Mouse (Mus musculus) liver, embryonic 12.5 days (tissue): ENCODE data around the gene Hacl1. TPM values are rescaled to one million over a fixed set of nuclear protein-coding genes. Genes with fewer than 3 reads are reported as not detected.

Source experiments
- ATAC-seq: fragments of 200-750 bp; cut with Nextera tagmentation; 2 replicates; pipeline ENCODE4 v1.8.0; 2017; ENCODE audit warnings: moderate number of reproducible peaks, mild to moderate bottlenecking, moderate library complexity
- H3K27ac ChIP-seq: fragments of 300-500 bp; sonication (generic); 2 replicates; pipeline ENCODE4 v1.5.1; 2016; ENCODE audit warnings: mild to moderate bottlenecking
- H3K27me3 ChIP-seq: fragments of 300-500 bp; sonication (generic); replicated peaks from 2 replicates; pipeline ENCODE4 v1.6.1; 2016; ENCODE audit warnings: mild to moderate bottlenecking, moderate library complexity
- H3K36me3 ChIP-seq: fragments of 300-500 bp; sonication (generic); 2 replicates; pipeline ENCODE4 v1.6.1; 2016; ENCODE audit warnings: mild to moderate bottlenecking, moderate library complexity
- H3K4me1 ChIP-seq: fragments of 300-500 bp; sonication (generic); 2 replicates; pipeline ENCODE4 v1.6.1; 2016
- H3K4me2 ChIP-seq: fragments of 300-500 bp; sonication (generic); 2 replicates; pipeline ENCODE4 v1.6.1; 2016; ENCODE audit warnings: mild to moderate bottlenecking, moderate library complexity
- H3K4me3 ChIP-seq: fragments of 300-500 bp; sonication (generic); 2 replicates; pipeline ENCODE4 v1.5.1; 2016; ENCODE audit warnings: mild to moderate bottlenecking, moderate library complexity
- H3K9ac ChIP-seq: fragments of 300-500 bp; sonication (generic); 2 replicates; pipeline ENCODE4 v1.6.1; 2016; ENCODE audit warnings: mild to moderate bottlenecking, moderate library complexity
- H3K9me3 ChIP-seq: fragments of 300-500 bp; sonication (generic); replicated peaks from 2 replicates; pipeline ENCODE4 v1.6.1; 2016; ENCODE audit warnings: mild to moderate bottlenecking, moderate library complexity
- WGBS: fragments of 180-500 bp; shearing (Covaris S2); methylation state at CpG from one replicate; pipeline ENCODE4 v1.1.7; 2016; ENCODE audit not compliant: insufficient replicate concordance; 5-methylcytosine and 5-hydroxymethylcytosine counted together
- polyA plus RNA-seq: library from polyadenylated mRNA; unstranded; fragments of >200 nt; fragmentation: Nextera tagmentation; extraction: Ambion mirVana; gene quantifications from 2 replicates; pipeline ENCODE4 v1.2.1, GENCODE M21; 2016

The Hacl1 gene
- polyA plus RNA-seq, 1 experiment from 2014 or later = 7.4 TPM

DNA sequence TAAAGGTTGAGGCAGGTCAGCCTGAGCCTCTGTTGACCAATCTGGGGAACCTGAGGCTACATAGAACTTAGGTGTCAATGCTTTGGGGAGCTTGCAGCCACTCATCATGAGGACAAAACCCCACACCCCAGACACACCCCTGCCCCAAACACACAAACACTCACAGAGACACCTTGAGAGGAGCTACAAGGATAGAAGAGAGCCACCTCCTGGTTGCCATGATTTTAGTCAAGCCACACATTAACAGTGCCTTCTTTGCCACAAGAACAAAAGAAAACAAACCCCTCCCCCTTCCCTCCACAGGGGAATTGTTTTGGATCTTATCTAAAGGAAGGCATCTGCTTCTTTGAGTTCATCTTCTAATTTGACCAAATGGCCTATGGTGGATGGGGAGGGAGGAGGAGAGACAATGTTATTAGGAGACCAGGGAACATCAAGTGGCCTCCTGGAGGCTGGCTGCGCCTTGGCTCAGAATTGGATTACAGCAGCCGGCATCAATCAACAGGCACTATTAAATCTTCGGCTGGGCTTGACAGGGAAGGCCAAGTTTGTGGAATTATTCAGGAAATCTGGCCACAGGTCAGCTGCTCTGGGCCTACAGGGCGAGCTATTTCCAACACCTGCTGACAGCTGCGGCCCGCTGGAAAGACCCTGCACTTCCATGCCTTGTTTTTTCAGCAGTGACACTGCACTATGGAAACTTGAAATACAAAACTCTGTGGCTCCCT lies 76.5 kb downstream of the Hacl1 start:
- H3K27ac ChIP-seq = no peak overlapping the region
- ATAC-seq = no peak
- WGBS = 57% methylated on average over 6 of the region's 6 CpGs

GRCm38 (mm10) chr14:31560886-31561285 lies 80.2 kb downstream of the Hacl1 start:
- no peak for ATAC-seq
- Histone ChIP-seq H3K4me1 (peaks cover 12% of the 10 kb centered on the region), H3K36me3 (no peaks in the 10 kb centered on the region), H3K9me3 (no peaks in the 10 kb centered on the region), H3K27me3 (peaks cover 22% of the 10 kb centered on the region), H3K4me3 (no peak overlapping the region), H3K9ac (0 out of 2 replicates have a peak overlapping the region, but pooled peaks have one; percentile 0), H3K4me2 (no peak overlapping the region), H3K27ac (no peak overlapping the region)
- 26% methylated on average over 5 of the region's 5 CpGs for WGBS

More for the DNA sequence above, 76.5 kb downstream of the Hacl1 start:
- Histone ChIP-seq H3K9ac (no peak overlapping the region), H3K27me3 (peaks cover 15% of the 10 kb centered on the region; the same call in 1 of the 2 replicates), H3K4me1 (peaks cover 18% of the 10 kb centered on the region), H3K4me3 (no peak overlapping the region), H3K9me3 (no peaks in the 10 kb centered on the region), H3K36me3 (no peaks in the 10 kb centered on the region), H3K4me2 (no peak overlapping the region)

- no peak for ATAC-seq
- 34% methylated on average over 5 of the region's 5 CpGs for WGBS
Measured at GRCm38 (mm10) chr14:31559216-31559615, 81.9 kb downstream of the Hacl1 start.

GRCm38 (mm10) chr14:31557784-31558183 lies 83.3 kb downstream of the Hacl1 start:
- no peaks in the 10 kb centered on the region for H3K9me3 ChIP-seq
- no peak for ATAC-seq
- WGBS = 61% methylated on average over 9 of the region's 9 CpGs
- no peak overlapping the region for H3K27ac ChIP-seq
- peaks cover 22% of the 10 kb centered on the region for H3K27me3 ChIP-seq
- H3K4me1 ChIP-seq = peaks cover 9% of the 10 kb centered on the region; the same call in 1 of the 2 replicates
- no peak overlapping the region for H3K9ac ChIP-seq
- no peak overlapping the region for H3K4me2 ChIP-seq
- no peak overlapping the region for H3K4me3 ChIP-seq
- H3K36me3 ChIP-seq = no peaks in the 10 kb centered on the region

More at GRCm38 (mm10) chr14:31559216-31559615, 81.9 kb downstream of the Hacl1 start:
- H3K4me1 ChIP-seq = peaks cover 9% of the 10 kb centered on the region; the same call in 1 of the 2 replicates
- H3K9ac ChIP-seq = no peak overlapping the region
- H3K27me3 ChIP-seq = peaks cover 22% of the 10 kb centered on the region
- H3K36me3 ChIP-seq = no peaks in the 10 kb centered on the region
- no peak overlapping the region for H3K27ac ChIP-seq
- no peak overlapping the region for H3K4me3 ChIP-seq
- H3K4me2 ChIP-seq = no peak overlapping the region
- no peaks in the 10 kb centered on the region for H3K9me3 ChIP-seq

DNA sequence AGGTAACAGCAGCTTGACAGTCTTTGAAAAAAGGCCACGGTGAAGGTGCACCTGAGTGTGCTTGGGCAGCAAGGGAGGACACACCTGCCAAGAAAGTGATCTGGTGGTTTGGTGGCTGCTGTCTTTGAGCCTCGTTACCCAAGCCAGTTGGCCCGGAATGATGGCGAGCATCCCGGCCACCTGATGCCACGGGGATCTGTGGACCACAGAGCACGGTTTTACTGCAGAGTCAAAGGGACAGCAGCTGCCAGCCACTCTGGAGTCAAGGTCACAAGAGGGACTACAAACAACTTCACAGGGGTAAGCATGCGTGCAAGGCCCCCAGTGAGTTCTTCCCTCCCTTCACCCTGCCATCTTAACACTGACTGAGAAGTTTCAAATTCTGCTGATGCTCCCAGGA lies 83.8 kb downstream of the Hacl1 start:
- Histone ChIP-seq H3K4me1 (peaks cover 9% of the 10 kb centered on the region; the same call in 1 of the 2 replicates), H3K27me3 (peaks cover 20% of the 10 kb centered on the region), H3K4me3 (no peak overlapping the region), H3K27ac (no peak overlapping the region), H3K4me2 (no peak overlapping the region), H3K9ac (no peak overlapping the region), H3K36me3 (no peaks in the 10 kb centered on the region), H3K9me3 (no peaks in the 10 kb centered on the region)
- WGBS = 74% methylated on average over 8 of the region's 8 CpGs
- ATAC-seq = no peak

DNA sequence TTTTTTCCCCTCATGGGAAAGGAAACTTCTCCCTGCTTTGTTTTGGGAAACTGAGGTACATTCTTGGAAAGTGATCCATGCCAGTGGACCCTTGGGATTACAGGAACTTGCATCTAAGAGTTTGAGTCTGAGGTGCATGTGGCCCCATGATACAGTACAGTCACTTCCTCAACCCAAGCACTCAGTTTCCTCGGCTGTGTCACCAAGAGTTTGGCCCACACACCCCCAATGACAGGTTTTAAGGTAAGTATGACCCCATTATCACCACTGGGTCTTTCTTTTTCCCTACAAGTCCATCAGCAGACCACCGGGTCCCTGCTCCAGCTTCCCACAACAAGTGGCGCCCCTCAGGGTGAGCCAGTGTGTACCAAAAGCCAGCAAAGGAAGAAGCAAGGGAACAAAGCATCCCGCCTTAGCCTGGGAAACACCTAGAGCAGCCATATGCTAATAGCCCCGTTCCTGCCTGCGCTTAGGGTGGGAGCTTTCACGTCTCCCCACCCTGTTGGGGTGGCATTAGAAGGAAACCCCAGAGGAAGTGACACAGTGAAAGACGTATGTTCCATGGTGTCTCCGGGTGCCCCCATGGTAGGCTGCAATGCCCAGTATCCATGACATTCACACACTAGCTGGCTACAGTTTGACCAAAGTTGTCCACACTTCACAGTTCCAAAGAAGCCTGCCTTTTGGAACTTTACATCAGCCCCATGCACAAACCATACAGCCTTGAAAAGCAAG lies 84.4 kb downstream of the Hacl1 start:
- Histone ChIP-seq H3K4me1 (peaks cover 9% of the 10 kb centered on the region; the same call in 1 of the 2 replicates), H3K27me3 (peaks cover 14% of the 10 kb centered on the region; the same call in 1 of the 2 replicates), H3K4me2 (no peak overlapping the region), H3K9me3 (no peaks in the 10 kb centered on the region), H3K27ac (no peak overlapping the region), H3K4me3 (no peak overlapping the region), H3K36me3 (no peaks in the 10 kb centered on the region), H3K9ac (no peak overlapping the region)
- 56% methylated on average over 9 of the region's 9 CpGs for WGBS
- ATAC-seq = no peak

- H3K9ac ChIP-seq = no peak overlapping the region
- H3K27me3 ChIP-seq = peaks cover 12% of the 10 kb centered on the region; the same call in 1 of the 2 replicates
- no peak overlapping the region for H3K4me2 ChIP-seq
- H3K4me3 ChIP-seq = no peak overlapping the region
- H3K9me3 ChIP-seq = no peaks in the 10 kb centered on the region
- H3K36me3 ChIP-seq = no peaks in the 10 kb centered on the region
- WGBS = 63% methylated on average over 14 of the region's 14 CpGs
- H3K4me1 ChIP-seq = peaks cover 8% of the 10 kb centered on the region; the same call in 1 of the 2 replicates
- ATAC-seq = no peak
- H3K27ac ChIP-seq = no peak overlapping the region
Measured at GRCm38 (mm10) chr14:31555963-31556434, 85.1 kb downstream of the Hacl1 start.

DNA sequence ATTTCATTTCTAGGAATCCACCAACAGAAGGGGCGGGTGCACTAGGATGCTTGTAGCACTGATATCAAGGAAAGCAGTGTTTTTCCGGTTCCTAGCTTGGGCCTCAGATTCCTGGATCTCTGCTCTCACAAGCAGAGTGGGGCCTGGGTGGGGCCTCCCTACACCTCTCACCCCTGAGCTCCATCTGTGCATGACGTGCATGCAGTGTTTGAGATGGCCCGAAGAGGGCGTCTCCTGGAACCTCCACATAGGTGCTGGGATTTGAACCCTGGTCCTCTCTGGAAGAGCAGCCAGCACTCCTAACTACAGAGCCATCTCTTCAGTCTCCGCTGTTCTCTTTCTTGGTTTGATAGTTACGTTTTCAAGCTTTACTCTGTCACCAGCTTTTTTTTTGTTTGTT lies 86.1 kb downstream of the Hacl1 start:
- H3K9me3 ChIP-seq = no peaks in the 10 kb centered on the region
- 0 out of 2 replicates have a peak, but pooled peaks cover 4% of the 10 kb centered on the region for H3K4me1 ChIP-seq
- no peak overlapping the region for H3K4me2 ChIP-seq
- H3K36me3 ChIP-seq = no peaks in the 10 kb centered on the region
- H3K27me3 ChIP-seq = peaks cover 6% of the 10 kb centered on the region; the same call in 1 of the 2 replicates
- H3K27ac ChIP-seq = no peak overlapping the region
- no peak overlapping the region for H3K4me3 ChIP-seq
- 65% methylated on average over 7 of the region's 7 CpGs for WGBS
- ATAC-seq = no peak
- no peak overlapping the region for H3K9ac ChIP-seq

Other genes with a start within 250 kb of the Hacl1 start
- gene Sh3bp5, start 205.2 kb downstream of the Hacl1 start, polyA plus RNA-seq = 13.8 and 15.1 TPM in 2 replicates
- gene Eaf1, start 146.9 kb downstream of the Hacl1 start, polyA plus RNA-seq = 41.4 and 44.2 TPM in 2 replicates
- 43.7 and 46.9 TPM in 2 replicates for gene Mettl6, start 146.2 kb downstream of the Hacl1 start, polyA plus RNA-seq
- gene Colq, start 49.9 kb downstream of the Hacl1 start, polyA plus RNA-seq = 0.05 and 0.22 TPM in 2 replicates
- 0.37 and 1.3 TPM in 2 replicates for gene Gm49387, start 408 bp downstream of the Hacl1 start, polyA plus RNA-seq
- gene Btd, start 258 bp downstream of the Hacl1 start, polyA plus RNA-seq = 8.8 and 9.6 TPM in 2 replicates
- gene Ankrd28, start 189.4 kb upstream of the Hacl1 start, polyA plus RNA-seq = 6.2 and 6.6 TPM in 2 replicates